In genomic region chr9:50800985-50801384, GRCm38 (mm10) we compare ENCODE assay signal across 8 mouse cellular contexts. TPM values are rescaled to one million over a fixed set of nuclear protein-coding genes. Genes with fewer than 3 reads are reported as not detected.
DNase-seq lines count a peak whose midpoint lies in the region; ATAC-seq lines count a peak whose summit lies in the region.

No protein-coding gene starts in this region.

- peak; percentile 73 for DNase-seq in adrenal gland, postnatal 14 days
- no peak for DNase-seq in adrenal gland, adult 18-20 months (ENCODE audit: low spot score in 2 of 2)
- peak; percentile 27 for DNase-seq in neural tube, embryonic 11.5 days (ENCODE audit: low spot score)
- DNase-seq in embryo, embryonic 11.5 days (ENCODE audit: low read depth, low spot score), result peak; percentile 38
- DNase-seq in kidney, postnatal 14 days, result peak; percentile 50
- DNase-seq in lung, postnatal 25 days (ENCODE audit: low spot score), result peak; percentile 61
- DNase-seq in thymus, postnatal 4 days, result peak; percentile 71

- H3K4me2 ChIP-seq in neural tube, embryonic 11.5 days (ENCODE audit: low read depth), result no peak overlapping the region
- H3K4me2 ChIP-seq in neural tube, embryonic 15.5 days, result no peak overlapping the region

- H3K36me3 ChIP-seq in neural tube, embryonic 11.5 days (ENCODE audit: control insufficient read depth, insufficient read depth, low read length), result no peaks in the 10 kb centered on the region
- H3K36me3 ChIP-seq in neural tube, embryonic 15.5 days, result peaks cover 66% of the 10 kb centered on the region

- no peaks in the 10 kb centered on the region for H3K4me1 ChIP-seq in neural tube, embryonic 11.5 days (ENCODE audit: control insufficient read depth, insufficient read depth, low read length)
- H3K4me1 ChIP-seq in neural tube, embryonic 15.5 days, result no peaks in the 10 kb centered on the region

- no peak for ATAC-seq in neural tube, embryonic 11.5 days (ENCODE audit: insufficient read depth, low FRiP score, low TSS enrichment)
- no peak for ATAC-seq in neural tube, embryonic 15.5 days (ENCODE audit: low FRiP score)

- H3K27ac ChIP-seq in neural tube, embryonic 11.5 days (ENCODE audit: low read depth, low read length), result no peak overlapping the region
- H3K27ac ChIP-seq in neural tube, embryonic 15.5 days (replicated peaks), result no peak overlapping the region

- H3K27me3 ChIP-seq in neural tube, embryonic 11.5 days (ENCODE audit: control insufficient read depth, insufficient read depth, low read length), result no peaks in the 10 kb centered on the region
- H3K27me3 ChIP-seq in neural tube, embryonic 15.5 days (replicated peaks), result no peaks in the 10 kb centered on the region

- H3K4me3 ChIP-seq in neural tube, embryonic 11.5 days (ENCODE audit: low read depth, low read length), result no peak overlapping the region
- H3K4me3 ChIP-seq in neural tube, embryonic 15.5 days (replicated peaks), result no peak overlapping the region

- no peak overlapping the region for H3K9ac ChIP-seq in neural tube, embryonic 11.5 days (ENCODE audit: low read length)
- no peak overlapping the region for H3K9ac ChIP-seq in neural tube, embryonic 15.5 days (replicated peaks)

- no peaks in the 10 kb centered on the region for H3K9me3 ChIP-seq in neural tube, embryonic 11.5 days (ENCODE audit: control insufficient read depth, low read length)
- no peaks in the 10 kb centered on the region for H3K9me3 ChIP-seq in neural tube, embryonic 15.5 days (replicated peaks)

- 66% methylated on average over 2 of the region's 2 CpGs for whole genome bisulfite sequencing in neural tube, embryonic 11.5 days
- WGBS in neural tube, embryonic 15.5 days, result 57% methylated on average over 2 of the region's 2 CpGs

RNA-seq across cellular contexts. Expression of gene 1110032A03Rik, which starts 25.7 kb away (rescaled TPM):
- total RNA-seq in adrenal gland, postnatal 14 days (2021), result 35.5 and 37.2 TPM in 2 replicates
- 10 to 100 TPM; 47.5 to 69.0 TPM for total RNA-seq in adrenal gland, adult 18-20 months (2021)
- polyA plus RNA-seq in neural tube, embryonic 11.5 days (2014; fragmentation: Nextera tagmentation; extraction: Ambion mirVana), result 34.2 and 43.1 TPM in 2 replicates
- 50.9 and 58.4 TPM in 2 replicates for polyA plus RNA-seq in neural tube, embryonic 15.5 days (2015; fragmentation: Nextera tagmentation; extraction: Ambion mirVana)

RNA-seq across cellular contexts. Expression of gene Alg9, which starts 26.2 kb away (rescaled TPM):
- total RNA-seq in adrenal gland, postnatal 14 days (2021), result 26.0 and 28.4 TPM in 2 replicates
- total RNA-seq in adrenal gland, adult 18-20 months (2021), result 10 to 100 TPM; 22.2 to 30.1 TPM
- 46.3 and 46.9 TPM in 2 replicates for polyA plus RNA-seq in neural tube, embryonic 11.5 days (2014; fragmentation: Nextera tagmentation; extraction: Ambion mirVana)
- polyA plus RNA-seq in neural tube, embryonic 15.5 days (2015; fragmentation: Nextera tagmentation; extraction: Ambion mirVana), result 53.9 and 62.9 TPM in 2 replicates

RNA-seq across cellular contexts. Expression of gene Fdxacb1, which starts 32.9 kb away (rescaled TPM):
- total RNA-seq in adrenal gland, postnatal 14 days (2021), result 5.7 and 6.4 TPM in 2 replicates
- 1 to 10 TPM; 4.5 to 5.6 TPM for total RNA-seq in adrenal gland, adult 18-20 months (2021)
- 10.5 and 10.6 TPM in 2 replicates for polyA plus RNA-seq in neural tube, embryonic 11.5 days (2014; fragmentation: Nextera tagmentation; extraction: Ambion mirVana)
- 9.0 and 10.8 TPM in 2 replicates for polyA plus RNA-seq in neural tube, embryonic 15.5 days (2015; fragmentation: Nextera tagmentation; extraction: Ambion mirVana)

RNA-seq across cellular contexts. Expression of gene Ppp2r1b, which starts 44.1 kb away (rescaled TPM):
- 32.3 and 34.4 TPM in 2 replicates for total RNA-seq in adrenal gland, postnatal 14 days (2021)
- 10 to 100 TPM; 44.3 to 64.2 TPM for total RNA-seq in adrenal gland, adult 18-20 months (2021)
- 121 and 122 TPM in 2 replicates for polyA plus RNA-seq in neural tube, embryonic 11.5 days (2014; fragmentation: Nextera tagmentation; extraction: Ambion mirVana)
- polyA plus RNA-seq in neural tube, embryonic 15.5 days (2015; fragmentation: Nextera tagmentation; extraction: Ambion mirVana), result 43.8 and 50.8 TPM in 2 replicates

RNA-seq across cellular contexts. Expression of gene Hspb2, which starts 48.8 kb away (rescaled TPM):
- 1.5 and 1.9 TPM in 2 replicates for total RNA-seq in adrenal gland, postnatal 14 days (2021)
- 1 to 10 TPM; 1.7 to 3.4 TPM for total RNA-seq in adrenal gland, adult 18-20 months (2021)
- 8.4 and 8.6 TPM in 2 replicates for polyA plus RNA-seq in neural tube, embryonic 11.5 days (2014; fragmentation: Nextera tagmentation; extraction: Ambion mirVana)
- polyA plus RNA-seq in neural tube, embryonic 15.5 days (2015; fragmentation: Nextera tagmentation; extraction: Ambion mirVana), result 4.9 and 6.6 TPM in 2 replicates

Comparison
In these comparisons a context has a peak if more than half of its experiments do, and no peak if none do; other contexts are left out.
1. DNase-seq: peak in adrenal gland, postnatal 14 days (single experiment), neural tube, embryonic 11.5 days (single experiment), embryo, embryonic 11.5 days (single experiment), kidney, postnatal 14 days (single experiment), lung, postnatal 25 days (single experiment) and thymus, postnatal 4 days (single experiment); none in adrenal gland, adult 18-20 months (0 of 2).